Mouse (Mus musculus): ENCODE results near the gene 2700081O15Rik.

Gene 2700081O15Rik

GRCm38 (mm10) chr19:7420108-7420507 is 2.7 kb downstream of the 2700081O15Rik start:
- in situ Hi-C loops (cut with MboI, MseI): loop anchor here (5.0 kb wide), 1 partner anchor 163 kb away; no protein-coding TSS in a partner anchor

- in situ Hi-C loops (cut with MboI, MseI): loop anchor here (5.0 kb wide), 1 partner anchor 164 kb away; no protein-coding TSS in a partner anchor
These were observed 3.6 kb downstream of the 2700081O15Rik start for GRCm38 (mm10) chr19:7420841-7421601.

- in situ Hi-C loops (cut with MboI, MseI): loop anchor here (5.0 kb wide), 1 partner anchor 165 kb away; no protein-coding TSS in a partner anchor
These were observed 4.5 kb downstream of the 2700081O15Rik start for GRCm38 (mm10) chr19:7421602-7422591.

GRCm38 (mm10) chr19:7422656-7423027 is 5.2 kb downstream of the 2700081O15Rik start:
- in situ Hi-C loops (cut with MboI, MseI): loop anchor here (5.0 kb wide), 1 partner anchor 165 kb away; no protein-coding TSS in a partner anchor

GRCm38 (mm10) chr19:7423028-7423655 is 5.7 kb downstream of the 2700081O15Rik start:
- in situ Hi-C loops (cut with MboI, MseI): loop anchor here (5.0 kb wide), 1 partner anchor 166 kb away; no protein-coding TSS in a partner anchor

- in situ Hi-C loops (cut with MboI, MseI): loop anchor here (5.0 kb wide), 1 partner anchor 166 kb away; no protein-coding TSS in a partner anchor
These were observed 6.2 kb downstream of the 2700081O15Rik start for GRCm38 (mm10) chr19:7423656-7424030.

- in situ Hi-C loops (cut with MboI, MseI): loop anchor here (5.0 kb wide), 1 partner anchor 167 kb away; no protein-coding TSS in a partner anchor
These were observed 6.7 kb downstream of the 2700081O15Rik start for GRCm38 (mm10) chr19:7424131-7424530.

GRCm38 (mm10) chr19:7424590-7425397 is 7.4 kb downstream of the 2700081O15Rik start:
- in situ Hi-C loops (cut with MboI, MseI): loop anchor here (5.0 kb wide), 1 partner anchor 167 kb away; no protein-coding TSS in a partner anchor

GRCm38 (mm10) chr19:7425398-7425775 is 8.0 kb downstream of the 2700081O15Rik start:
- in situ Hi-C loops (cut with MboI, MseI): no loop called here

GRCm38 (mm10) chr19:7434887-7435286 is 17.5 kb downstream of the 2700081O15Rik start:
- in situ Hi-C loops (cut with MboI, MseI): no loop called here

GRCm38 (mm10) chr19:7436061-7436970 is 18.9 kb downstream of the 2700081O15Rik start:
- in situ Hi-C loops (cut with MboI, MseI): no loop called here

GRCm38 (mm10) chr19:7438295-7438694 is 20.9 kb downstream of the 2700081O15Rik start:
- in situ Hi-C loops (cut with MboI, MseI): no loop called here

- in situ Hi-C loops (cut with MboI, MseI): no loop called here
These were observed 24.1 kb downstream of the 2700081O15Rik start for GRCm38 (mm10) chr19:7441493-7441892.

GRCm38 (mm10) chr19:7445105-7445504 is 27.7 kb downstream of the 2700081O15Rik start:
- in situ Hi-C loops (cut with MboI, MseI): no loop called here

- in situ Hi-C loops (cut with MboI, MseI): no loop called here
These were observed 28.2 kb downstream of the 2700081O15Rik start for GRCm38 (mm10) chr19:7445596-7445995.

GRCm38 (mm10) chr19:7456803-7457202 is 39.4 kb downstream of the 2700081O15Rik start:
- in situ Hi-C loops (cut with MboI, MseI): no loop called here

GRCm38 (mm10) chr19:7458901-7459300 is 41.5 kb downstream of the 2700081O15Rik start:
- in situ Hi-C loops (cut with MboI, MseI): no loop called here

- in situ Hi-C loops (cut with MboI, MseI): no loop called here
These were observed 41.9 kb downstream of the 2700081O15Rik start for GRCm38 (mm10) chr19:7459370-7459769.

GRCm38 (mm10) chr19:7467915-7468314 is 50.5 kb downstream of the 2700081O15Rik start:
- in situ Hi-C loops (cut with MboI, MseI): no loop called here
